Mouse (Mus musculus) lung, adult 2 months (tissue): ENCODE results near the gene Smurf1. TPM values are rescaled to one million over a fixed set of nuclear protein-coding genes. Genes with fewer than 3 reads are reported as not detected.

Source experiments
- DNase-seq: peaks from one replicate; pipeline ENCODE4 v3.0.0; 2022
- H3K4me1 ChIP-seq: fragments of 200-500 bp; 2 replicates; pipeline ENCODE4 v1.6.1; 2011; ENCODE audit warnings: low read length; ENCODE audit not compliant: control insufficient read depth, insufficient read depth
- H3K4me3 ChIP-seq: fragments of 200-500 bp; replicated peaks from 2 replicates; pipeline ENCODE3; 2011; ENCODE audit warnings: low read depth, mild to moderate bottlenecking, control low read depth, low read length; ENCODE audit errors: extremely low read depth
- CTCF ChIP-seq: fragments of 200-500 bp; IDR thresholded peaks from 2 replicates; pipeline ENCODE4 v1.5.1; 2011; ENCODE audit warnings: mild to moderate bottlenecking, low read length, control low read depth; ENCODE audit not compliant: insufficient read depth
- POLR2A ChIP-seq: fragments of 200-500 bp; IDR thresholded peaks from 2 replicates; pipeline ENCODE4 v1.6.1; 2011; ENCODE audit warnings: low read depth, mild to moderate bottlenecking, control low read depth, low read length, borderline replicate concordance; ENCODE audit errors: extremely low read depth
- WGBS: fragments of 180-500 bp; shearing (Covaris S2); methylation state at CpG from one replicate; pipeline ENCODE4 v1.1.7; 2018; 5-methylcytosine and 5-hydroxymethylcytosine counted together
- polyA plus RNA-seq: library from polyadenylated mRNA; depleted of rRNA; stranded (reverse); fragments of >200 nt; gene quantifications from 2 replicates; pipeline ENCODE4 v1.2.3, GENCODE M21; 2012

Smurf1 gene
- polyA plus RNA-seq, 1 experiment: 33.5 TPM

GRCm38 (mm10) chr5:144919194-144919593 is 46.5 kb downstream of the Smurf1 start:
- no peak for DNase-seq
- no peak overlapping the region for H3K4me3 ChIP-seq
- H3K4me1 ChIP-seq: peaks cover 12% of the 10 kb centered on the region
- TF ChIP-seq CTCF: no peak
- TF ChIP-seq POLR2A: no peak
- 81% methylated on average over 9 of the region's 9 CpGs for WGBS

GRCm38 (mm10) chr5:144918204-144918603 is 47.4 kb downstream of the Smurf1 start:
- TF ChIP-seq POLR2A: no peak
- Histone ChIP-seq H3K4me3 (no peak overlapping the region), H3K4me1 (peaks cover 12% of the 10 kb centered on the region)
- DNase-seq: no peak
- WGBS: 54% methylated on average over 8 of the region's 8 CpGs

GRCm38 (mm10) chr5:144917172-144917571 is 48.5 kb downstream of the Smurf1 start:
- DNase-seq: no peak
- Histone ChIP-seq H3K4me1 (peaks cover 14% of the 10 kb centered on the region), H3K4me3 (no peak overlapping the region)
- TF ChIP-seq CTCF (no peak), POLR2A (no peak)
- 70% methylated on average over 6 of the region's 6 CpGs for WGBS

GRCm38 (mm10) chr5:144915828-144916227 is 49.8 kb downstream of the Smurf1 start:
- TF ChIP-seq CTCF (no peak), POLR2A (no peak)
- Histone ChIP-seq H3K4me3 (no peak overlapping the region), H3K4me1 (peaks cover 18% of the 10 kb centered on the region)
- DNase-seq: no peak
- 44% methylated on average over 5 of the region's 5 CpGs for WGBS

GRCm38 (mm10) chr5:144914433-144914906 is 51.2 kb downstream of the Smurf1 start:
- no peak for DNase-seq
- H3K4me3 ChIP-seq: no peak overlapping the region
- no peak for TF ChIP-seq POLR2A
- TF ChIP-seq CTCF: no peak
- 40% methylated on average over 7 of the region's 7 CpGs for WGBS
- H3K4me1 ChIP-seq: peaks cover 27% of the 10 kb centered on the region

GRCm38 (mm10) chr5:144913923-144914322 is 51.7 kb downstream of the Smurf1 start:
- DNase-seq: no peak
- H3K4me3 ChIP-seq: no peak overlapping the region
- 90% methylated on average over 16 of the region's 16 CpGs for WGBS
- TF ChIP-seq POLR2A (no peak), CTCF (no peak)
- H3K4me1 ChIP-seq: peaks cover 28% of the 10 kb centered on the region

- 72% methylated on average over 5 of the region's 5 CpGs for WGBS
- H3K4me3 ChIP-seq: no peak overlapping the region
- TF ChIP-seq POLR2A: no peak
- TF ChIP-seq CTCF: no peak
- no peak for DNase-seq
- H3K4me1 ChIP-seq: peaks cover 28% of the 10 kb centered on the region
Measured at GRCm38 (mm10) chr5:144913361-144913760, 52.3 kb downstream of the Smurf1 start.

- peaks cover 28% of the 10 kb centered on the region for H3K4me1 ChIP-seq
- H3K4me3 ChIP-seq: no peak overlapping the region
- WGBS: 76% methylated on average over 7 of the region's 7 CpGs
- no peak for DNase-seq
- TF ChIP-seq POLR2A: no peak
- TF ChIP-seq CTCF: no peak
Measured at GRCm38 (mm10) chr5:144912519-144913310, 52.9 kb downstream of the Smurf1 start.

GRCm38 (mm10) chr5:144909521-144909920 is 56.1 kb downstream of the Smurf1 start:
- H3K4me3 ChIP-seq: no peak overlapping the region
- TF ChIP-seq CTCF (no peak), POLR2A (no peak)
- no peak for DNase-seq
- peaks cover 24% of the 10 kb centered on the region for H3K4me1 ChIP-seq
- WGBS: 50% methylated on average over 4 of the region's 4 CpGs

GRCm38 (mm10) chr5:144907591-144907990 is 58.1 kb downstream of the Smurf1 start:
- no peak overlapping the region for H3K4me3 ChIP-seq
- H3K4me1 ChIP-seq: peaks cover 21% of the 10 kb centered on the region
- no peak for DNase-seq
- TF ChIP-seq CTCF (peak; percentile 70), POLR2A (no peak)
- WGBS: 57% methylated on average over 2 of the region's 2 CpGs
